Mouse (Mus musculus) small intestine, adult 2 months (tissue): ENCODE measurements around the gene Golga7b. TPM values are rescaled to one million over a fixed set of nuclear protein-coding genes. Genes with fewer than 3 reads are reported as not detected.

Experiments used
- H3K27ac ChIP-seq: fragments of 200-500 bp; 2 replicates; pipeline ENCODE4 v1.5.1; 2012; ENCODE audit warnings: low read depth, low read length, control low read depth, inconsistent platforms; ENCODE audit not compliant: insufficient read depth
- H3K27me3 ChIP-seq: fragments of 200-500 bp; 2 replicates; pipeline ENCODE4 v1.6.1; 2012; ENCODE audit warnings: mild to moderate bottlenecking, moderate library complexity, low read length, inconsistent platforms; ENCODE audit not compliant: control insufficient read depth, insufficient read depth
- H3K36me3 ChIP-seq: fragments of 200-500 bp; 2 replicates; pipeline ENCODE4 v1.6.1; 2012; ENCODE audit warnings: mild to moderate bottlenecking, low read length, control low read depth, inconsistent platforms; ENCODE audit not compliant: control insufficient read depth, insufficient read depth
- H3K4me1 ChIP-seq: fragments of 200-500 bp; 2 replicates; pipeline ENCODE4 v1.6.1; 2012; ENCODE audit warnings: low read length, inconsistent platforms, mixed read lengths; ENCODE audit not compliant: control insufficient read depth, insufficient read depth, insufficient read length
- H3K4me3 ChIP-seq: fragments of 200-500 bp; 2 replicates; pipeline ENCODE4 v1.5.1; 2012; ENCODE audit warnings: low read depth, mild to moderate bottlenecking, control low read depth, inconsistent platforms, low read length, moderate library complexity
- CTCF ChIP-seq: fragments of 200-500 bp; IDR thresholded peaks from 2 replicates; pipeline ENCODE4 v1.5.1; 2012; ENCODE audit warnings: low read depth, mild to moderate bottlenecking, control low read depth, inconsistent platforms, low read length, moderate library complexity, mixed read lengths; ENCODE audit not compliant: insufficient replicate concordance, insufficient read length; ENCODE audit errors: extremely low read depth
- POLR2A ChIP-seq: fragments of 200-500 bp; IDR thresholded peaks from 2 replicates; pipeline ENCODE4 v1.6.1; 2012; ENCODE audit warnings: low read depth, mild to moderate bottlenecking, control low read depth, inconsistent platforms, low read length, moderate library complexity
- WGBS: fragments of 180-500 bp; shearing (Covaris S2); methylation state at CpG from one replicate; pipeline ENCODE4 v1.1.7; 2018; 5-methylcytosine and 5-hydroxymethylcytosine counted together
- polyA plus RNA-seq: library from polyadenylated mRNA; depleted of rRNA; stranded (reverse); fragments of >200 nt; gene quantifications from 2 replicates; pipeline ENCODE4 v1.2.3, GENCODE M21; 2012

Gene Golga7b
- polyA plus RNA-seq, 1 experiment: 0.63 TPM

- 25% methylated on average over 13 of the region's 13 CpGs for WGBS
- H3K27me3 ChIP-seq: no peaks in the 10 kb centered on the region
- H3K4me3 ChIP-seq: no peak overlapping the region
- H3K4me1 ChIP-seq: peaks cover 15% of the 10 kb centered on the region; the same call in 1 of the 2 replicates
- peak overlapping the region; percentile 22; the same call in 1 of the 2 replicates for H3K27ac ChIP-seq
- no peak for TF ChIP-seq POLR2A
- TF ChIP-seq CTCF: no peak
- no peaks in the 10 kb centered on the region for H3K36me3 ChIP-seq
Measured at GRCm38 (mm10) chr19:42230986-42231385, 16.4 kb upstream of the Golga7b start.

GRCm38 (mm10) chr19:42237602-42238340, 9.6 kb upstream of the Golga7b start:
- no peak overlapping the region for H3K27ac ChIP-seq
- H3K4me3 ChIP-seq: no peak overlapping the region
- 27% methylated on average over 4 of the region's 4 CpGs for WGBS

GRCm38 (mm10) chr19:42238341-42238715, 9.0 kb upstream of the Golga7b start:
- WGBS: 77% methylated on average over 7 of the region's 7 CpGs
- Histone ChIP-seq H3K27me3 (no peaks in the 10 kb centered on the region), H3K36me3 (no peaks in the 10 kb centered on the region), H3K4me1 (peaks cover 2% of the 10 kb centered on the region; the same call in 1 of the 2 replicates), H3K4me3 (no peak overlapping the region), H3K27ac (no peak overlapping the region)
- TF ChIP-seq POLR2A (no peak), CTCF (no peak)

More at GRCm38 (mm10) chr19:42237602-42238340, 9.6 kb upstream of the Golga7b start:
- TF ChIP-seq POLR2A (no peak), CTCF (no peak)
- H3K36me3 ChIP-seq: no peaks in the 10 kb centered on the region
- peaks cover 2% of the 10 kb centered on the region; the same call in 1 of the 2 replicates for H3K4me1 ChIP-seq
- no peaks in the 10 kb centered on the region for H3K27me3 ChIP-seq

- no peaks in the 10 kb centered on the region for H3K27me3 ChIP-seq
- no peaks in the 10 kb centered on the region for H3K36me3 ChIP-seq
- H3K27ac ChIP-seq: no peak overlapping the region
- WGBS: 74% methylated on average over 8 of the region's 8 CpGs
- no peak overlapping the region for H3K4me3 ChIP-seq
- TF ChIP-seq POLR2A: no peak
- TF ChIP-seq CTCF: no peak
- peaks cover 2% of the 10 kb centered on the region; the same call in 1 of the 2 replicates for H3K4me1 ChIP-seq
Measured at GRCm38 (mm10) chr19:42240881-42241280, 6.5 kb upstream of the Golga7b start.

GRCm38 (mm10) chr19:42243401-42243800, 4.0 kb upstream of the Golga7b start:
- Histone ChIP-seq H3K27me3 (no peaks in the 10 kb centered on the region), H3K4me1 (peaks cover 3% of the 10 kb centered on the region; the same call in 1 of the 2 replicates), H3K27ac (no peak overlapping the region), H3K36me3 (no peaks in the 10 kb centered on the region), H3K4me3 (no peak overlapping the region)
- no peak for TF ChIP-seq POLR2A
- no peak for TF ChIP-seq CTCF
- 15% methylated on average over 3 of the region's 3 CpGs for WGBS

GRCm38 (mm10) chr19:42246626-42247025, 748 bp upstream of the Golga7b start:
- H3K27me3 ChIP-seq: no peaks in the 10 kb centered on the region
- WGBS: 53% methylated on average over 5 of the region's 5 CpGs
- H3K27ac ChIP-seq: no peak overlapping the region
- TF ChIP-seq CTCF (no peak), POLR2A (no peak)
- no peak overlapping the region for H3K4me3 ChIP-seq
- no peaks in the 10 kb centered on the region for H3K36me3 ChIP-seq
- peaks cover 15% of the 10 kb centered on the region; the same call in 1 of the 2 replicates for H3K4me1 ChIP-seq
